Mouse (Mus musculus) intestine, embryonic 14.5 days (tissue): ENCODE data around the gene Zfp385b. TPM values are rescaled to one million over a fixed set of nuclear protein-coding genes. Genes with fewer than 3 reads are reported as not detected.
"Not testable (repeated sequence)": the region's sequence is repeated elsewhere in the genome, so short reads cannot be mapped to it uniquely, and the experiment has no call there.

Experiments
- ATAC-seq: fragments of 200-750 bp; cut with Nextera tagmentation; replicated peaks from 2 replicates; pipeline ENCODE4 v1.8.0; 2017; ENCODE audit warnings: low read depth, moderate number of reproducible peaks, moderate TSS enrichment, moderate library complexity; ENCODE audit not compliant: low FRiP score, low TSS enrichment
- DNase-seq: peaks from one replicate; pipeline ENCODE4 v3.0.0-alpha.2; 2018; ENCODE audit warnings: low spot score
- H3K27ac ChIP-seq: fragments of 300-500 bp; sonication (generic); 2 replicates; pipeline ENCODE4 v1.5.1; 2014; ENCODE audit warnings: low read depth, mild to moderate bottlenecking, control low read depth
- H3K27me3 ChIP-seq: fragments of 300-500 bp; sonication (generic); replicated peaks from 2 replicates; pipeline ENCODE4 v1.6.1; 2014; ENCODE audit warnings: low read length, control low read depth; ENCODE audit not compliant: control insufficient read depth, insufficient read depth
- H3K36me3 ChIP-seq: fragments of 300-500 bp; sonication (generic); 2 replicates; pipeline ENCODE4 v1.6.1; 2014; ENCODE audit warnings: low read length, control low read depth; ENCODE audit not compliant: control insufficient read depth, insufficient read depth
- H3K4me1 ChIP-seq: fragments of 300-500 bp; sonication (generic); replicated peaks from 2 replicates; pipeline ENCODE4 v1.6.1; 2014; ENCODE audit warnings: low read length, control low read depth, mixed read lengths; ENCODE audit not compliant: control insufficient read depth, insufficient read depth
- H3K4me2 ChIP-seq: fragments of 300-500 bp; sonication (generic); 2 replicates; pipeline ENCODE4 v1.6.1; 2014; ENCODE audit warnings: low read length
- H3K4me3 ChIP-seq: fragments of 300-500 bp; sonication (generic); 2 replicates; pipeline ENCODE4 v1.5.1; 2014; ENCODE audit warnings: low read depth, low read length, control low read depth, mixed read lengths
- H3K9ac ChIP-seq: fragments of 300-500 bp; sonication (generic); 2 replicates; pipeline ENCODE4 v1.6.1; 2014; ENCODE audit warnings: mild to moderate bottlenecking, low read length
- H3K9me3 ChIP-seq: fragments of 300-500 bp; sonication (generic); 2 replicates; pipeline ENCODE4 v1.6.1; 2016; ENCODE audit warnings: low read length, control low read depth; ENCODE audit not compliant: control insufficient read depth
- WGBS: fragments of 180-500 bp; shearing (Covaris S2); extraction: QIAGEN DNeasy Blood & Tissue Kit; methylation state at CpG from one replicate; pipeline ENCODE4 v1.1.7; 2014; 5-methylcytosine and 5-hydroxymethylcytosine counted together
- polyA plus RNA-seq: library from polyadenylated mRNA; unstranded; fragments of >200 nt; fragmentation: Nextera tagmentation; extraction: Ambion mirVana; gene quantifications from 2 replicates; pipeline ENCODE4 v1.2.1, GENCODE M21; 2014

The Zfp385b gene
- polyA plus RNA-seq, 1 experiment from 2014 or later, result 7.9 TPM

DNA sequence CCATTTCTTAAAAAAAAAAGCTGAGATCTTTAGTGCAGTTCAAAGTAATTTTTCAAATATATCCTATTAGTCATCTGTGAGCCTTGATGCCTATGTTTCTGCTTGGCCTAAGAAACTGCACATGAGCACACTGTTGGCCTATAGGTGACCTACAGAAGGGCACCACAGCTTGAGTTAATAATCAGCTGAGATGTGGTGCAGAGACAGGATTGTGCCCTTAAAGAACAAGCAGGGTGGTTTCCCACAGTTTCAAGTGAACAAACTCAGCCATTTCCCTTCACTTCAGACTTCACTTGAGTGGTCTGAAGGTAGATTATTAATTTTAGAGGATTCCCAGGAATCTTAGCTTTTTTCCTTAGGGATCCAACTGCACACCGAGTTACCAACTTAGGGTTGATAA is 362.3 kb downstream of the Zfp385b start:
- no peaks in the 10 kb centered on the region for H3K36me3 ChIP-seq
- H3K9ac ChIP-seq, result no peak overlapping the region
- H3K27me3 ChIP-seq, result no peaks in the 10 kb centered on the region
- 45% methylated on average over 1 of the region's 1 CpGs for WGBS
- no peak overlapping the region for H3K27ac ChIP-seq
- ATAC-seq (no peak), DNase-seq (no peak)
- H3K4me3 ChIP-seq, result no peak overlapping the region
- H3K9me3 ChIP-seq, result no peaks in the 10 kb centered on the region
- no peaks in the 10 kb centered on the region for H3K4me1 ChIP-seq
- no peak overlapping the region for H3K4me2 ChIP-seq

DNA sequence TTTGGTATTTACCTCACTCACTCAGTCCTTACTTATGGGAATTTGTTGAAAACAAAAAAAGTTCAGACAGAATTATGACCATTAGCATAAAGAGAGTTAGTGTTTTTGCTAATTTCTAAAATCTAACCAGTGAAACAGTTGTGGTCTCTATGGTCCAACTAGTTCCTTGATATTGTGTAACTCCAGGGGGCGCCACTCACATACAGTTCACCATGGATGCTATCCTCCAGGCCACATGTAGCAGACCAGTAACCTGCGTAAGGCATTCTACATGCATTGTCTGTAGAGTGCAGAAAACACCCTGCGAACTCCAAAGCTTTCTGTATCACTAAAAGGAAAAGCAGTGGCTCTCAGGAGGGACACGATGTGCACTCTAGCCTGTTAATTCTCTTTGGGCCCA is 362.8 kb downstream of the Zfp385b start:
- H3K4me2 ChIP-seq, result no peak overlapping the region
- no peak overlapping the region for H3K27ac ChIP-seq
- H3K27me3 ChIP-seq, result no peaks in the 10 kb centered on the region
- H3K9me3 ChIP-seq, result no peaks in the 10 kb centered on the region
- no peaks in the 10 kb centered on the region for H3K4me1 ChIP-seq
- WGBS, result 44% methylated on average over 4 of the region's 4 CpGs
- H3K36me3 ChIP-seq, result no peaks in the 10 kb centered on the region
- DNase-seq (peak; percentile 72), ATAC-seq (no peak)
- H3K9ac ChIP-seq, result no peak overlapping the region
- H3K4me3 ChIP-seq, result no peak overlapping the region

DNA sequence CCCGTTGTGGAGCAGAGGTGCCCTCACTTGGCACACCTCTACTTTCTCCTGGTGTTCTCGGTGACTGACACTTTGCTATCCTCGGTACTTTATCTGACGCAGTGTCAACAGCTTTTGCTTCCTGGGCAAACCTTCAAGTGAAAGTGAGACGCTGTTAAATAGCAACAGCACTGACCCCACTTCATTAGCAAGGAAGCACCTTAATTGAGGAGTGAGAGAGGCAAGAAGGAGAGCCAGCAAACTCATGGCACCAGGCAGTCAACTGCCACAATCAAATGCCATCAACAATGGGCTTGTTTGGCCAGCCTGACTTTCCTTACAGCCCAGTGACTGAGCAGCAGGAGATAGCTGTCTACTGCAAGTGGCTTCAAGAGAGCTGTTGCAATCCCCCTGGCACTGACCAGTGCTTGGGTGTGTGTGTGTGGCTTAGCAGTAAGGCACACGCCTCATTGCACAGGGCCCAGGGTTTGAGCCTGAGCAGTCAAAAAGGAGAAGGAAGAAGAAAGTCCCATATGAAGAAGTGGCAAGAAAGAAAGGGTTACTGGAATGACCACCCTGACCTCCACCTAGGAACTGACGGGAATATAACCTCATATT is 365.0 kb downstream of the Zfp385b start:
- Histone ChIP-seq H3K4me1 (no peaks in the 10 kb centered on the region), H3K9ac (no peak overlapping the region), H3K27me3 (no peaks in the 10 kb centered on the region), H3K36me3 (no peaks in the 10 kb centered on the region), H3K9me3 (no peaks in the 10 kb centered on the region), H3K4me3 (no peak overlapping the region), H3K4me2 (no peak overlapping the region), H3K27ac (no peak overlapping the region)
- WGBS, result 71% methylated on average over 7 of the region's 7 CpGs
- ATAC-seq, result no peak
- DNase-seq, result no peak

DNA sequence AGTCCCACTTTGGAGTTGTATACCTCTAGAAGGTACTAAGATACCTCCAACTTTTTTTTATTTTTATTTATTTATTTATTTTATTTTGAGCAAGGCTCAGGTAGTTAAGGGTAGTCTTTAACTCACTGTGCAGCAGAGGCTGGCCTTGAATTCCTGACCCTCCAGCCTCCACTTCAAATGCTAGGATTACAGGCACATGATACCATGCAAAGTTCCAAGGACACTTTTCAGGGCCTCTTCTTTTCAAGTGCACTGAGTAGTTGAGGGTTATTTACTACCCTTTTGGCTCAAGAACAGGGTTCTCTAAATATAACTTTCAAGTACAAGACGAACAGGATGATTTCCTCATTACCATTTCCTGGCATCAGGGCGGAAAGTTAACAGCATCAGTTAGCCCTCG is 365.7 kb downstream of the Zfp385b start:
- Histone ChIP-seq H3K9me3 (no peaks in the 10 kb centered on the region), H3K27ac (no peak overlapping the region), H3K4me2 (no peak overlapping the region), H3K9ac (no peak overlapping the region), H3K27me3 (no peaks in the 10 kb centered on the region), H3K36me3 (no peaks in the 10 kb centered on the region), H3K4me1 (no peaks in the 10 kb centered on the region), H3K4me3 (no peak overlapping the region)
- no peak for ATAC-seq
- no peak for DNase-seq
- WGBS, result 55% methylated on average over 3 of the region's 3 CpGs

DNA sequence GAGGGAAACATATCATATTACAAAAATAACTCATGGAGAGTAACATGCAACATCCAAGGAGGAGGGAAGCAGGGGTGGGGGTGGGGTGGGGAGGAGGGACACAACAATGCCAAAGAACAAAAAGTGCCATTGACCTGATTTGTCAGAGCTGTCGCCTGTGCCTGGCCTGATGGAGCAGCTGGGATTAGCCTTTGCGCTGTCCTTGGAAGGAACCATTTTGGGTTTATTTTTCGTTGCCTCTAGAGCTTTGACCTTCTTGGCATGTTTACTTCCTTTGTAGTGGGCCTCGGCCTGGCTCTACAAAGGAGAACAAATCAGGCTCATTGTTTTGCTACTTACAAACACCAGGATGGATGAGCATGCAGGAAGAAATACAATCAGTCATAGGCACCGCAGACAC is 369.4 kb downstream of the Zfp385b start:
- ATAC-seq, H3K36me3 ChIP-seq, H3K4me1 ChIP-seq, H3K27me3 ChIP-seq, H3K4me2 ChIP-seq, H3K9ac ChIP-seq, H3K9me3 ChIP-seq, DNase-seq, H3K27ac ChIP-seq, H3K4me3 ChIP-seq: not testable (repeated sequence)
- 65% methylated on average over 5 of the region's 5 CpGs for WGBS

DNA sequence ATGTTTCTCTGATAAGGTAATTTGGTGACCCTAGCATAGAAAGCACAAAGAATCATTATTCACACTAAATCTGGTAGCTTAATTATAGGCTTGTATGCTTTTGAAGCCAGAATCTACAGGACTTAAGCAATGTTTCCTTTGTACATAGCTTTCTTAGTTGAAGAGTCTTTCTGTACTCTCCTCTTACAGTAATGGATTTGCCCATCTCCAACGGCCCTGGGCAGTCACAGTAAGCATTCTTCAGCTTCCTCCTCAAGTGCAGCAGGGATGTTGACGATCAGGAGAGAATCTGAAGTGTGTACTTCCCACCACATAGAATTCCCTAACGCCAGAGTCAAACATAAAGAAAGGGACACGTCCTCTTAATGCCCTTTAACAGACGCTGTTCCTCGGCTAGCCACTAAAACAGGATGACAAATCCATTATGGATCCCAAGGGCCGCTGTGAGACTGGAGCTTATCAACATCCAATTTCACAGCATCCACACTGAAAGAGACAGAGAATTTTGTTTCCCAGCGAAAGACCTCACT is 370.4 kb downstream of the Zfp385b start:
- WGBS, result 36% methylated on average over 8 of the region's 8 CpGs
- H3K4me1 ChIP-seq, result no peaks in the 10 kb centered on the region
- H3K36me3 ChIP-seq, result no peaks in the 10 kb centered on the region
- DNase-seq, result no peak
- H3K4me2 ChIP-seq, result no peak overlapping the region
- no peak overlapping the region for H3K4me3 ChIP-seq
- H3K27me3 ChIP-seq, result no peaks in the 10 kb centered on the region
- H3K9ac ChIP-seq, result no peak overlapping the region
- H3K27ac ChIP-seq, result no peak overlapping the region
- H3K9me3 ChIP-seq, result no peaks in the 10 kb centered on the region
- no peak for ATAC-seq

DNA sequence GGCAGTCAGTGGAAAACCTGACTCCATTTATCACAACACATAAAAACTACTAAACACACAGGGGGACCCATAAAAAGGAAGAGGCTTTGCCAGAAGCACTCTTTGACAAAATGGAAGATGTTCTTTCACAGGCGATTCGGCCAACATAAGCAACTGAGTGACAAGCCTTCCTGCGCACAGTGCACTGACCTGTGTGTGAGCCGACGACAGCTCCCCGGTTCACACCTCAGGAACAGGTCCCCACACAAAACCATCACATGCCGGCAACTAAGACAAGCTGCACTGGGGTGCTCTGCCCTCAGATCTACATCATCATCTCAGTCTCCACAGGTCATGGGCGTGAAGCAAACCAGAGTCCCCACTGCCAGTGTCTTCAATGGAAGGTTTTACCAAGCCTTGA is 375.2 kb downstream of the Zfp385b start:
- Histone ChIP-seq H3K4me3 (no peak overlapping the region), H3K27me3 (no peaks in the 10 kb centered on the region), H3K27ac (no peak overlapping the region), H3K36me3 (no peaks in the 10 kb centered on the region), H3K9ac (no peak overlapping the region), H3K9me3 (no peaks in the 10 kb centered on the region), H3K4me2 (no peak overlapping the region), H3K4me1 (no peaks in the 10 kb centered on the region)
- no peak for ATAC-seq
- DNase-seq, result no peak
- 83% methylated on average over 8 of the region's 8 CpGs for WGBS

DNA sequence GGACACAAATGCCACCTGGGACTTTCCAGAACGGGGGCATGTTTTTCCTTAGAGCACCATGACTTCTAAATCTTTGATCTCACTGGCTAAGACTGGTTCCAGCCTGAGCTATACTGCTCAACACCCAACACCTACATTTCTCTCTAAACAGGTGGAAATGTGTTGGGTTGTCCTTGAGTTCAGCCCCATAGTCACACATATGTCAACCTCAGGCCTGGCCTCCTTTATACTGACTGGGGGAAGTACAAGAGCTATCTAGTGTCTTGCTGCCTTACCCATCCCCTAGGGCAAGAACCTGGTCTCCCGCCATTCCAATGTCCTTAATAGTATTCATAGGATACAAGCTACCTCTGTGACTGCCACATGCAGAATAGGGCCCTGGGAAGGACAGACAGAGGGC is 378.8 kb downstream of the Zfp385b start:
- Histone ChIP-seq H3K36me3 (no peaks in the 10 kb centered on the region), H3K9me3 (no peaks in the 10 kb centered on the region), H3K9ac (no peak overlapping the region), H3K4me1 (no peaks in the 10 kb centered on the region), H3K27ac (no peak overlapping the region), H3K27me3 (no peaks in the 10 kb centered on the region), H3K4me3 (no peak overlapping the region), H3K4me2 (no peak overlapping the region)
- WGBS, result 91% methylated on average over 2 of the region's 2 CpGs
- ATAC-seq (no peak), DNase-seq (no peak)

DNA sequence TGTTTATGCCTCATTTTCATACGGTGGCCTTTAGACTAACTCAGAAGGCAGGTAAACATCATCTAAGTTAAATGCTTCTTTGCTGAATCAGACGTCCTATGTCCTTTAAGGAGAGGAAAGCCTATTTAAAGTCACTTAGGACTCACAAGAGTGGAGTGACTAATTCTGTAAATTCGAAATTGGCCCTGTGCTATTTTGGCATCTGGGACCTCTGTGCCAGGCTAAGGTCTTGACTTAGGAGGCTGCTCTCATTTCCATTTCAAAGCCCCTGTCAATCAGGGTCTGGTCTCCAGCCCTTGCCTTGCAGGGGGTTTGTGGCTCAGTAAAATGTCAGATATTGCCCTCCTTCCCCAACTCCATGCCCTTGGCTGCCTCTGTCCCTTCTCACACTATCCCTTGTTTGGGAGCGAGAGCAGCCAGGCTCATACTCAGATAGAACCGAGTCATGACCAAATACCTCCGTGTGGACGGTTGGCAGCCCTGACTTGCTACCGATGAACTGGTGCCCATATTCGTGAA is 383.1 kb downstream of the Zfp385b start:
- no peaks in the 10 kb centered on the region for H3K27me3 ChIP-seq
- H3K4me1 ChIP-seq, result no peaks in the 10 kb centered on the region
- H3K36me3 ChIP-seq, result no peaks in the 10 kb centered on the region
- H3K9ac ChIP-seq, result no peak overlapping the region
- no peaks in the 10 kb centered on the region for H3K9me3 ChIP-seq
- no peak overlapping the region for H3K4me3 ChIP-seq
- no peak overlapping the region for H3K4me2 ChIP-seq
- no peak overlapping the region for H3K27ac ChIP-seq
- no peak for DNase-seq
- 76% methylated on average over 9 of the region's 9 CpGs for WGBS
- no peak for ATAC-seq
